Mouse (Mus musculus) liver, embryonic 14.5 days (tissue): ENCODE results near the gene Krt18.

Experiments
- CTCF ChIP-seq: IDR thresholded peaks from 2 replicates; pipeline ENCODE4 v1.5.1; 2016; ENCODE audit warnings: antibody characterized with exemption, low read depth, control low read depth
- EP300 ChIP-seq: IDR thresholded peaks from 2 replicates; pipeline ENCODE4 v1.6.1; 2016; ENCODE audit warnings: antibody characterized with exemption, low read depth

DNA sequence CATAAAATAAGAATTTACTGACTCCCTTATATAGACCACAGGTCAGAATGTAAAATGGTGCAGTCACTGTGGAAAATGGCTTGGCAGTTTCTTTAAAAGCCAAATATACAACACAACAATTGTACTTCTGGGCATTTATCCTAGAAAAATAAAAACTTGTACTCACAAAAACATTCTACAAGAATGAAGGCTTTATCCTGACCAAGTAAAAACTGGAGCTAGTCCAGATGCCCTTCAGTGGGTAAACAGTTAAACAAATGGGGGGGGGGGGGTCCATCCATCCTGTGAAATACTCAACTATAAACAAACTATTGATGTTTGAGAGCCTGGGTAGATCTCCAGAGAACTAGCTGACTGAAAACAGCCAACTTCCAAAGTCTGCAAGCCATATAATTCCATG, 21.9 kb downstream of the Krt18 start:
- TF ChIP-seq CTCF (no peak), EP300 (no peak)
